Mouse (Mus musculus) heart, postnatal 36 days (tissue): ENCODE measurements around the gene Cntn5. TPM values are rescaled to one million over a fixed set of nuclear protein-coding genes. Genes with fewer than 3 reads are reported as not detected.

Source experiments
- DNase-seq, 2 experiments: peaks; one replicate each; pipeline ENCODE4 v3.0.0; 2021 to 2022
- intact Hi-C: fragments of 180-260 bp; cut with DNase I; formaldehyde crosslinking; loops from one replicate; pipeline ENCODE4 v1.15.1; 2025
- total RNA-seq, 2 experiments: library from RNA; stranded (reverse); gene quantifications; 2 replicates each; pipeline ENCODE4 v1.2.3; 2021

Gene Cntn5
- under 1 TPM; 0.14 to 0.19 TPM for total RNA-seq

- intact Hi-C loops, result no loop called here
- DNase-seq, result no peak
Observed at GRCm38 (mm10) chr9:10904616-10905363, at the start of gene Cntn5. Gene Cntn5, minus strand, starts transcription at chr9:10904775.

- no peak for DNase-seq
- intact Hi-C loops, result no loop called here
Observed at GRCm38 (mm10) chr9:10950470-10950869, 45.9 kb upstream of the Cntn5 start.

GRCm38 (mm10) chr9:10909573-10909972 is 5.0 kb upstream of the Cntn5 start:
- peak in 1 of 2 experiments; percentile 13 for DNase-seq
- intact Hi-C loops, result no loop called here

GRCm38 (mm10) chr9:10905696-10906095 is 1.1 kb upstream of the Cntn5 start:
- no peak for DNase-seq
- intact Hi-C loops, result no loop called here

GRCm38 (mm10) chr9:10879758-10880157 is 24.8 kb downstream of the Cntn5 start:
- DNase-seq, result no peak
- intact Hi-C loops, result no loop called here

GRCm38 (mm10) chr9:10873881-10874280 is 30.7 kb downstream of the Cntn5 start:
- no peak for DNase-seq
- intact Hi-C loops, result no loop called here

GRCm38 (mm10) chr9:10856204-10856892 is 48.2 kb downstream of the Cntn5 start:
- no peak for DNase-seq
- intact Hi-C loops, result no loop called here

- intact Hi-C loops, result no loop called here
- DNase-seq, result no peak
Observed at GRCm38 (mm10) chr9:10816711-10817110, 87.9 kb downstream of the Cntn5 start.

GRCm38 (mm10) chr9:10797158-10797557 is 107.4 kb downstream of the Cntn5 start:
- DNase-seq, result no peak
- intact Hi-C loops, result no loop called here

- intact Hi-C loops, result no loop called here
- DNase-seq, result no peak
Observed at GRCm38 (mm10) chr9:10795102-10795501, 109.5 kb downstream of the Cntn5 start.

- no peak for DNase-seq
- intact Hi-C loops, result no loop called here
Observed at GRCm38 (mm10) chr9:10731878-10732277, 172.7 kb downstream of the Cntn5 start.

GRCm38 (mm10) chr9:10724191-10724590 is 180.4 kb downstream of the Cntn5 start:
- DNase-seq, result no peak
- intact Hi-C loops, result no loop called here

- DNase-seq, result no peak
- intact Hi-C loops, result no loop called here
Observed at GRCm38 (mm10) chr9:10722121-10722520, 182.5 kb downstream of the Cntn5 start.

- intact Hi-C loops, result no loop called here
- no peak for DNase-seq
Observed at GRCm38 (mm10) chr9:10718986-10719385, 185.6 kb downstream of the Cntn5 start.

GRCm38 (mm10) chr9:10713641-10714040 is 190.9 kb downstream of the Cntn5 start:
- no peak for DNase-seq
- intact Hi-C loops, result no loop called here

GRCm38 (mm10) chr9:10681646-10682045 is 222.9 kb downstream of the Cntn5 start:
- no peak for DNase-seq
- intact Hi-C loops, result no loop called here

GRCm38 (mm10) chr9:10681181-10681580 is 223.4 kb downstream of the Cntn5 start:
- intact Hi-C loops, result no loop called here
- DNase-seq, result no peak

- no peak for DNase-seq
- intact Hi-C loops, result no loop called here
Observed at GRCm38 (mm10) chr9:10668676-10669075, 235.9 kb downstream of the Cntn5 start.

- intact Hi-C loops, result no loop called here
- DNase-seq, result no peak
Observed at GRCm38 (mm10) chr9:10667438-10667837, 237.1 kb downstream of the Cntn5 start.

- intact Hi-C loops, result no loop called here
- DNase-seq, result no peak
Observed at GRCm38 (mm10) chr9:10665756-10666155, 238.8 kb downstream of the Cntn5 start.

- DNase-seq, result no peak
Observed at GRCm38 (mm10) chr9:10663101-10663500, 241.5 kb downstream of the Cntn5 start.

GRCm38 (mm10) chr9:10659478-10659877 is 245.1 kb downstream of the Cntn5 start:
- no peak for DNase-seq
- intact Hi-C loops, result no loop called here

More at GRCm38 (mm10) chr9:10663101-10663500, 241.5 kb downstream of the Cntn5 start:
- intact Hi-C loops, result no loop called here
